Mouse (Mus musculus) hindbrain, postnatal 0 days (tissue): ENCODE data around the gene Fam3c. TPM values are rescaled to one million over a fixed set of nuclear protein-coding genes. Genes with fewer than 3 reads are reported as not detected.

Experiments
- ATAC-seq: fragments of 200-750 bp; cut with Nextera tagmentation; 2 replicates; pipeline ENCODE4 v1.8.0; 2017; ENCODE audit warnings: mild to moderate bottlenecking, moderate TSS enrichment, moderate library complexity
- DNase-seq: peaks from one replicate; pipeline ENCODE4 v3.0.0-alpha.2; 2015; ENCODE audit warnings: low spot score
- H3K27ac ChIP-seq: fragments of 300-500 bp; sonication (generic); 2 replicates; pipeline ENCODE4 v1.5.1; 2014; ENCODE audit warnings: mild to moderate bottlenecking
- H3K27me3 ChIP-seq: fragments of 300-500 bp; sonication (generic); 2 replicates; pipeline ENCODE4 v1.6.1; 2014; ENCODE audit warnings: low read length, mixed read lengths; ENCODE audit not compliant: insufficient read depth
- H3K36me3 ChIP-seq: fragments of 300-500 bp; sonication (generic); 2 replicates; pipeline ENCODE4 v1.6.1; 2014; ENCODE audit warnings: low read length, mixed read lengths; ENCODE audit not compliant: insufficient read depth
- H3K4me1 ChIP-seq: fragments of 300-500 bp; sonication (generic); 2 replicates; pipeline ENCODE4 v1.6.1; 2014; ENCODE audit warnings: antibody characterized with exemption, low read length, mixed read lengths; ENCODE audit not compliant: insufficient read depth
- H3K4me2 ChIP-seq: fragments of 300-500 bp; sonication (generic); 2 replicates; pipeline ENCODE4 v1.6.1; 2014; ENCODE audit warnings: low read depth, mild to moderate bottlenecking, low read length, moderate library complexity, mixed read lengths
- H3K4me3 ChIP-seq: fragments of 300-500 bp; sonication (generic); 2 replicates; pipeline ENCODE4 v1.5.1; 2014; ENCODE audit warnings: low read length
- H3K9ac ChIP-seq: fragments of 300-500 bp; sonication (generic); replicated peaks from 2 replicates; pipeline ENCODE4 v1.6.1; 2014; ENCODE audit warnings: mild to moderate bottlenecking, low read length, moderate library complexity, mixed read lengths
- H3K9me3 ChIP-seq: fragments of 300-500 bp; sonication (generic); 2 replicates; pipeline ENCODE4 v1.6.1; 2016; ENCODE audit warnings: low read length, mixed read lengths
- CTCF ChIP-seq: IDR thresholded peaks from 2 replicates; pipeline ENCODE4 v1.5.1; 2016; ENCODE audit warnings: antibody characterized with exemption, control low read depth, low read depth
- WGBS: fragments of 180-500 bp; shearing (Covaris S2); extraction: QIAGEN DNeasy Blood & Tissue Kit; methylation state at CpG from one replicate; pipeline ENCODE4 v1.1.7; 2014; 5-methylcytosine and 5-hydroxymethylcytosine counted together
- polyA plus RNA-seq: library from polyadenylated mRNA; unstranded; fragments of >200 nt; fragmentation: Nextera tagmentation; extraction: Ambion mirVana; gene quantifications from 2 replicates; pipeline ENCODE4 v1.2.1, GENCODE M21; 2015
- total RNA-seq: library from RNA; depleted of rRNA; stranded (reverse); fragments of >200 nt; gene quantifications from 2 replicates; pipeline ENCODE4 v1.2.3, GENCODE M21; 2014

Gene Fam3c
- total and polyA plus RNA-seq, 2 experiments from 2014 or later = 34.8 to 122 TPM

- Histone ChIP-seq H3K4me1 (no peaks in the 10 kb centered on the region), H3K9ac (no peak overlapping the region), H3K27ac (no peak overlapping the region), H3K9me3 (no peaks in the 10 kb centered on the region), H3K36me3 (no peaks in the 10 kb centered on the region), H3K4me3 (no peak overlapping the region), H3K27me3 (no peaks in the 10 kb centered on the region), H3K4me2 (no peak overlapping the region)
- ATAC-seq (no peak), DNase-seq (no peak)
- 88% methylated on average over 2 of the region's 2 CpGs for WGBS
- TF ChIP-seq CTCF = no peak
Observed at GRCm38 (mm10) chr6:22373476-22373875, 17.4 kb upstream of the Fam3c start.

- no peaks in the 10 kb centered on the region for H3K4me1 ChIP-seq
- no peaks in the 10 kb centered on the region for H3K27me3 ChIP-seq
- H3K9me3 ChIP-seq = no peaks in the 10 kb centered on the region
- ATAC-seq (no peak), DNase-seq (no peak)
- no peak overlapping the region for H3K4me3 ChIP-seq
- no peak overlapping the region for H3K4me2 ChIP-seq
- no peak overlapping the region for H3K27ac ChIP-seq
- WGBS = 91% methylated on average over 2 of the region's 2 CpGs
- no peak for TF ChIP-seq CTCF
- H3K9ac ChIP-seq = no peak overlapping the region
- no peaks in the 10 kb centered on the region for H3K36me3 ChIP-seq
Observed at GRCm38 (mm10) chr6:22366977-22367376, 10.9 kb upstream of the Fam3c start.

GRCm38 (mm10) chr6:22363590-22363989 lies 7.5 kb upstream of the Fam3c start:
- H3K4me3 ChIP-seq = no peak overlapping the region
- no peak overlapping the region for H3K9ac ChIP-seq
- WGBS = 87% methylated on average over 3 of the region's 3 CpGs
- H3K4me1 ChIP-seq = no peaks in the 10 kb centered on the region
- TF ChIP-seq CTCF = peak; percentile 4; the same call in 1 of the 2 replicates
- DNase-seq = no peak
- ATAC-seq = no peak
- no peaks in the 10 kb centered on the region for H3K9me3 ChIP-seq
- no peaks in the 10 kb centered on the region for H3K27me3 ChIP-seq
- H3K36me3 ChIP-seq = no peaks in the 10 kb centered on the region
- H3K4me2 ChIP-seq = no peak overlapping the region
- H3K27ac ChIP-seq = no peak overlapping the region

DNA sequence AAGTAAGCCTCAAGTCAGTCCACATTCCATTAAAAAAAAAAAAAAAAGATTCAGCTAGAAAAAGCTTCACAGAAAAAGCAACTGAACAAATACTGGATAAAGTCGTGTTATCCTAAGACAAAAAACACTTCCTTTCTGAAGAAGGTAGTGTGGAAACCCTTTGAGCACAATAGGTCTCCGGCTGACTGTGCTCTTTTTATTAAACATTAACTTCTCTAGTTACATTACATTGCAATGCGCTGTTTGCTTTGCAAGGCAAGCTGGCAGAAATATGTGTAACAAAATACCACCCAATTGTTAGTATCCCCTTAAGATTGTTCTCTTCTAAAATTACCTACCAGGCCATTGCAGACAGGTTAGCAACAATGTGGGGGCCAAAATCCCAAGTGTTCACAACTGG lies 5.9 kb upstream of the Fam3c start:
- ATAC-seq (no peak), DNase-seq (no peak)
- no peaks in the 10 kb centered on the region for H3K4me1 ChIP-seq
- no peaks in the 10 kb centered on the region for H3K36me3 ChIP-seq
- no peak overlapping the region for H3K9ac ChIP-seq
- H3K27ac ChIP-seq = no peak overlapping the region
- 0 out of 2 replicates have a peak, but pooled peaks cover 2% of the 10 kb centered on the region for H3K9me3 ChIP-seq
- TF ChIP-seq CTCF = no peak
- no peak overlapping the region for H3K4me3 ChIP-seq
- H3K4me2 ChIP-seq = no peak overlapping the region
- no peaks in the 10 kb centered on the region for H3K27me3 ChIP-seq
- WGBS = 58% methylated on average over 3 of the region's 3 CpGs

DNA sequence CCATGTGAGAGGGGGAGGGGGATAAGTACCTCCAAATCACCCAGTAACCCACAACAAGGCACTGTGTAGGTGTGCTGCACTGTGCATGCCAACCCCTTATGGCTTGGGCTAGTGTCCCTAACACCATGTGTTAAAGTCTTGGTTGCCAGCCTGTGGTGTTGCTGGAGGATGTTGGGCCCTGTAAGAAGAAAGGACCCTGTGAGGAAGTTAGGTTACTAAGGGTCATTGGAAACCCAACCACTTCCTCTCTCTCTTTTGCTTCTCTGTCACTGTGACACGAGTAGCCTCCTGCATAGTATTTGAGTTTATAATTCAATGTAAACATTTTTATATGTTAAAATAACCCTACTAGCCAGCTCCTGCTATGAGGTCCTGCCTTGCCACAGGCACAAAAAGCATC lies 3.0 kb upstream of the Fam3c start:
- no peak overlapping the region for H3K27ac ChIP-seq
- DNase-seq = no peak
- H3K4me1 ChIP-seq = peaks cover 6% of the 10 kb centered on the region
- H3K4me3 ChIP-seq = no peak overlapping the region
- H3K9me3 ChIP-seq = 0 out of 2 replicates have a peak, but pooled peaks cover 2% of the 10 kb centered on the region
- H3K27me3 ChIP-seq = no peaks in the 10 kb centered on the region
- ATAC-seq = no peak
- H3K36me3 ChIP-seq = no peaks in the 10 kb centered on the region
- no peak overlapping the region for H3K9ac ChIP-seq
- no peak overlapping the region for H3K4me2 ChIP-seq
- TF ChIP-seq CTCF = no peak
- 69% methylated on average over 1 of the region's 1 CpGs for WGBS

DNA sequence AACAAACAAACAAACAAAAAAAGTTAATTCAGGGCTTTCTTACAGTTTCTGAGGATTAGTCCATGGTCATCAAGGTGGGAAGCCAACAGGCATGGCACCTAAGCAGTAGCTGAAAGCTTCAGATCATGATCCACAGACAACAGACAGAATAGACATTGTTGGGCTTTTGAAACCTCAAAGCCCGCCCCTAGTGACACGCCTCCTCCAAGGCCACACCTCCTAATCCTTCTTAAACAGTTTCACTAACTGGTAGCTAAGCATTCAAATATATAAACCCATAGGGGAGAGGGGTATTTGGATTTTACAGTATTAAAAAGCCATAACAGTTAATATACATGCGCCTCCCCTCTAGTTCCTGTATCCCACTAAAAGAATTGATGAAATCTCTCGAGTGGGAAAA lies 1.3 kb upstream of the Fam3c start:
- H3K9me3 ChIP-seq = 0 out of 2 replicates have a peak, but pooled peaks cover 2% of the 10 kb centered on the region
- no peak overlapping the region for H3K27ac ChIP-seq
- DNase-seq = no peak
- no peaks in the 10 kb centered on the region for H3K27me3 ChIP-seq
- no peak for ATAC-seq
- TF ChIP-seq CTCF = no peak
- WGBS = 92% methylated on average over 4 of the region's 4 CpGs
- H3K36me3 ChIP-seq = no peaks in the 10 kb centered on the region
- no peak overlapping the region for H3K4me3 ChIP-seq
- H3K9ac ChIP-seq = no peak overlapping the region
- peaks cover 7% of the 10 kb centered on the region for H3K4me1 ChIP-seq
- H3K4me2 ChIP-seq = no peak overlapping the region

- Histone ChIP-seq H3K9ac (peak overlapping the region; percentile 86), H3K4me2 (peak overlapping the region; percentile 62), H3K36me3 (no peaks in the 10 kb centered on the region), H3K4me1 (peaks cover 7% of the 10 kb centered on the region), H3K27ac (peak overlapping the region; percentile 79), H3K9me3 (0 out of 2 replicates have a peak, but pooled peaks cover 2% of the 10 kb centered on the region), H3K4me3 (peak overlapping the region; percentile 84), H3K27me3 (no peaks in the 10 kb centered on the region)
- DNase-seq (no peak), ATAC-seq (no peak)
- no peak for TF ChIP-seq CTCF
- WGBS = 3% methylated on average over 45 of the region's 62 CpGs
Observed at GRCm38 (mm10) chr6:22355396-22356085, 502 bp downstream of the Fam3c start.
